Mouse (Mus musculus) ES-E14 (cell line): ENCODE measurements around the gene Ralb.

Source experiments
- CHD2 ChIP-seq: IDR thresholded peaks from 2 replicates; pipeline ENCODE4 v1.6.1; 2014; ENCODE audit warnings: mild to moderate bottlenecking, low read depth, low read length, inconsistent platforms
- HCFC1 ChIP-seq: IDR thresholded peaks from 2 replicates; pipeline ENCODE4 v1.6.1; 2012; ENCODE audit warnings: low read length, inconsistent platforms, borderline replicate concordance; ENCODE audit not compliant: insufficient read depth
- MAFK ChIP-seq: IDR thresholded peaks from 2 replicates; pipeline ENCODE4 v1.6.1; 2014; ENCODE audit warnings: mild to moderate bottlenecking, low read depth, low read length, inconsistent platforms; ENCODE audit not compliant: insufficient read depth
- ZC3H11A ChIP-seq: IDR thresholded peaks from 2 replicates; pipeline ENCODE4 v1.6.1; 2012; ENCODE audit warnings: low read depth, mild to moderate bottlenecking, inconsistent platforms, low read length, borderline replicate concordance
- ZNF384 ChIP-seq: IDR thresholded peaks from 2 replicates; pipeline ENCODE4 v1.6.1; 2012; ENCODE audit warnings: low read depth, low read length, inconsistent platforms

DNA sequence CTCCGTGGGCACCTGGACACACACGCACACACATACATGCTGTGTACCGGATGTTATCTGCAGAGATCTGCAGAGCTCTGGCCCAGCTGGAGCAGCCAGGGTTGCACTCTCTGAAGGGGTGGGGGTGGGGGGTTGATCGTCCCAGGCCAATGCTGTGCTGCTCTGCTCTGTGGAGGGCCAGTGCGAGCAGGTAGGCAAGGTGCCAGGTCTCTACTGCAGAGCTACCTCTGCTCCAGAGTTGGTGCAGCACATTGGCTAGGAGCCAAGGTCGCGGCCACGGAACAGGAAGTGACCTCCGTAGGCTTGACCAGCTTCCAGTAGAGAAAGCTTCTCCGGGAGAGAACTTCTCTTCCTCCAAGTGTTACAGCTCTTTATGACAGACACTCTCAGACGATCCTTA lies 12.5 kb downstream of the Ralb start:
- TF ChIP-seq ZNF384 = no peak
- TF ChIP-seq ZC3H11A = no peak
- no peak for TF ChIP-seq MAFK
- no peak for TF ChIP-seq HCFC1
- no peak for TF ChIP-seq CHD2
